Mouse (Mus musculus): Measurements from ENCODE around the gene Chdh.

DNA sequence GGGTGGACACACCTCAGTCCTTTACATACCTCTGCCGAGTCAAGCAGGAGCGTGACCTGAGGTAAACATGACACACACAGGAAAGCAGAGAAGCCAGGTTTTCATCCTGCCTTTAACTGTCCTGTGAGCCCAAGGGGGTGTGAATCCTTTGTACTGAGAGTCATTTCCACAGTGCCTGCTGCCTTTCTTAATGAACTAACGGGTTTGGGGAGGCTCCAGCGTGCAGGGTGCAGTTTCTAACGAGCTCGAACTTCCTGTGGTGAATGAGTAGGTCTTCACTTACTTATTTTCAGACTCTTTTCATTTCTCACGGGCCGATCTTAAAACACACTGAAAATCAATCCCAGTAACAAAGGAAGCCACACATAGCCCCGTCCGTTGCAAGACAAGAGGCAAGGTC is 5.7 kb downstream of the Chdh start:
- TF ChIP-seq POLR2A (IDR thresholded peaks at IDR 0.05; ENCODE audit: insufficient read depth, low read depth, low read length) (no peak), CTCF (IDR thresholded peaks at IDR 0.05; ENCODE audit: insufficient read depth, low read depth, low read length) (no peak)

Measured in olfactory bulb, adult 2 months (tissue).